In the genomic region with DNA sequence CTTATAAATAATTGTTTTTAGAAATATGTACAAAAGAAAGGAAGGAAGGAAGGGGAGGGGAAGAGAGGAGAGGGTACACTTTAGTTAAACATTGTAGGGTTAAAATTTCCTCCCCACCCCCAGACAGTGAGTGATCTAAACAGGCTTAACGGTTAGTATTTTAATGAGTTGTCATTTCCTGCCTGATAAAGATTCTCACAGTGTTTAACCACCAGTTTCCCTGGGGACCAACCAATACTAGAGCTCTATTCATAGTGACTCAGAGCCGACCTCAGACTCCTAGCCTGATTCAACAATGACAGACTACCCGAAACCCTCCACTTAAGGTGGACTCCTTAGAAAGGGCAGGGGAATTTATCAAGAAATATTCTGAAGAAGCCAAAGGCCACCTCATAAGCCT, we compare ENCODE assay signal across 10 mouse cellular contexts. TPM values are rescaled to one million over a fixed set of nuclear protein-coding genes. Genes with fewer than 3 reads are reported as not detected.
DNase-seq lines count a peak whose midpoint lies in the region; ATAC-seq and TF ChIP-seq lines count a peak whose summit lies in the region.
"Had no signal": no experiment of that assay in that cellular context is flagged by ENCODE, and none has a peak within 500 bp of the region (broad histone marks: within the 10 kb centered on the region; RNA-seq: fewer than 3 reads in every experiment).

No protein-coding gene starts in this region.

- H3K4me3 ChIP-seq in kidney, embryonic 14.5 days (ENCODE audit: low read length), result no peak overlapping the region
- no peak overlapping the region for H3K4me3 ChIP-seq in C2C12 (ENCODE audit: insufficient read depth, poor library complexity, severe bottlenecking)
- H3K4me3 ChIP-seq in liver, postnatal 0 days (ENCODE audit: low read depth, low read length), result no peak overlapping the region
- no peak overlapping the region for H3K4me3 ChIP-seq in layer of hippocampus, adult 2 months
- H3K4me3 ChIP-seq: neural tube, embryonic 13.5 days had no signal

- peaks cover 91% of the 10 kb centered on the region for H3K79me2 ChIP-seq in C2C12 (ENCODE audit: control insufficient read depth, insufficient read depth)

- no peaks in the 10 kb centered on the region for H3K27me3 ChIP-seq in kidney, embryonic 14.5 days (ENCODE audit: control insufficient read depth, insufficient read depth, low read length)
- no peaks in the 10 kb centered on the region for H3K27me3 ChIP-seq in C2C12 (ENCODE audit: control insufficient read depth, insufficient read depth, insufficient read length)
- no peaks in the 10 kb centered on the region for H3K27me3 ChIP-seq in liver, postnatal 0 days (ENCODE audit: insufficient read depth, low read length)
- H3K27me3 ChIP-seq: neural tube, embryonic 13.5 days had no signal

- H3K9me3 ChIP-seq in kidney, embryonic 14.5 days (ENCODE audit: control insufficient read depth, low read length), result no peaks in the 10 kb centered on the region
- no peaks in the 10 kb centered on the region for H3K9me3 ChIP-seq in liver, postnatal 0 days (ENCODE audit: low read length)
- H3K9me3 ChIP-seq: neural tube, embryonic 13.5 days had no signal

- ATAC-seq in kidney, embryonic 14.5 days (ENCODE audit: low FRiP score, low TSS enrichment), result no peak
- ATAC-seq in liver, postnatal 0 days, result peak; percentile 48; the same call in 1 of the 2 replicates

- DNase-seq in kidney, postnatal 14 days, result no peak
- DNase-seq in c-Kit-positive CD71-negative TER-119-negative erythroid progenitor cells, embryonic 14.5 days (ENCODE audit: low read depth), result peak; percentile 84
- no peak for DNase-seq in liver, postnatal 0 days
- DNase-seq in layer of hippocampus, adult 2 months (ENCODE audit: low spot score in 2 of 2), result no peak
- no peak for DNase-seq in gastrocnemius, postnatal 10 days
- no peak for DNase-seq in urinary bladder, postnatal 4 days (ENCODE audit: low spot score in 2 of 2)
- DNase-seq: kidney, postnatal 25 days had no signal

- H3K4me1 ChIP-seq in kidney, embryonic 14.5 days (ENCODE audit: control insufficient read depth, insufficient read depth, low read length), result peaks cover 6% of the 10 kb centered on the region
- peaks cover 37% of the 10 kb centered on the region for H3K4me1 ChIP-seq in liver, postnatal 0 days (ENCODE audit: insufficient read depth)

- no peak overlapping the region for H3K4me2 ChIP-seq in kidney, embryonic 14.5 days (replicated peaks; ENCODE audit: low read depth, low read length)
- no peak overlapping the region for H3K4me2 ChIP-seq in liver, postnatal 0 days (ENCODE audit: low read depth, low read length)
- H3K4me2 ChIP-seq: neural tube, embryonic 13.5 days had no signal

- peak overlapping the region; percentile 6; the same call in 1 of the 2 replicates for H3K27ac ChIP-seq in kidney, embryonic 14.5 days (ENCODE audit: low read depth, low read length)
- peak overlapping the region; percentile 53; the same call in 1 of the 2 replicates for H3K27ac ChIP-seq in liver, postnatal 0 days (ENCODE audit: low read depth)
- H3K27ac ChIP-seq in layer of hippocampus, adult 2 months, result no peak overlapping the region
- H3K27ac ChIP-seq: neural tube, embryonic 13.5 days had no signal

- H3K36me3 ChIP-seq in kidney, embryonic 14.5 days (ENCODE audit: control insufficient read depth, insufficient read depth, low read length), result no peaks in the 10 kb centered on the region
- H3K36me3 ChIP-seq in C2C12 (ENCODE audit: control insufficient read depth, insufficient read depth), result peaks cover 74% of the 10 kb centered on the region
- H3K36me3 ChIP-seq in liver, postnatal 0 days (replicated peaks; ENCODE audit: insufficient read depth, low read length), result peaks cover 6% of the 10 kb centered on the region; the same call in 1 of the 2 replicates
- H3K36me3 ChIP-seq: neural tube, embryonic 13.5 days had no signal

- WGBS in kidney, embryonic 14.5 days, result 30% methylated on average over 3 of the region's 3 CpGs
- WGBS in liver, postnatal 0 days (ENCODE audit: insufficient replicate concordance), result 17% methylated on average over 3 of the region's 3 CpGs

- no peak overlapping the region for H3ac ChIP-seq in C2C12 (ENCODE audit: control insufficient read depth, insufficient read length, low read depth)

- no peak overlapping the region for H3K9ac ChIP-seq in kidney, embryonic 14.5 days (ENCODE audit: low read depth, low read length)
- peak overlapping the region; percentile 45; the same call in 1 of the 2 replicates for H3K9ac ChIP-seq in liver, postnatal 0 days (replicated peaks)
- H3K9ac ChIP-seq: neural tube, embryonic 13.5 days had no signal

- TF ChIP-seq CTCF in C2C12 (IDR thresholded peaks at IDR 0.05; ENCODE audit: control insufficient read depth, insufficient read depth, insufficient read length), result no peak
- no peak for TF ChIP-seq CTCF in liver, postnatal 0 days (IDR thresholded peaks at IDR 0.05; ENCODE audit: low read depth)
- TF ChIP-seq CTCF in layer of hippocampus, adult 2 months (conservative IDR thresholded peaks at IDR 0.05), result no peak

- peaks cover 81% of the 10 kb centered on the region for H3K79me3 ChIP-seq in C2C12 (ENCODE audit: low read depth)

- TF ChIP-seq EP300 in liver, postnatal 0 days (IDR thresholded peaks at IDR 0.05; ENCODE audit: low read depth), result peak; percentile 80

TF ChIP-seq in C2C12, 6 proteins besides CTCF, POLR2A, EP300 and RAD21:
- TF ChIP-seq FOSL1 (IDR thresholded peaks at IDR 0.05; ENCODE audit: insufficient read depth, low read length, poor library complexity, severe bottlenecking), result peak; percentile 72
- no peak for TF ChIP-seq CEBPB (IDR thresholded peaks at IDR 0.05; ENCODE audit: low read depth)
- no peak for TF ChIP-seq USF1 (IDR thresholded peaks at IDR 0.05; ENCODE audit: low read depth)
- TF ChIP-seq MAX (IDR thresholded peaks at IDR 0.05), result no peak
- TF ChIP-seq MYOD1 (IDR thresholded peaks at IDR 0.05; ENCODE audit: control insufficient read depth, insufficient read length, low read depth), result peak; percentile 40
- TF ChIP-seq MYOG (IDR thresholded peaks at IDR 0.05; ENCODE audit: control insufficient read depth, extremely low read depth, insufficient read length), result no peak

RNA-seq across cellular contexts. Expression of a gene that starts 48.2 kb away (rescaled TPM):
- 11.3 and 13.4 TPM in 2 replicates for polyA plus RNA-seq in kidney, embryonic 14.5 days (2014; fragmentation: Nextera tagmentation; extraction: Ambion mirVana)
- polyA plus RNA-seq in C2C12 (2012; fragmentation: generic; extraction: Trizol), result 6.1 TPM
- 4.3 and 4.4 TPM in 2 replicates for polyA plus RNA-seq in liver, postnatal 0 days (2015; fragmentation: Nextera tagmentation; extraction: Ambion mirVana)
- 1 to 10 TPM; 6.0 to 8.2 TPM for total RNA-seq in layer of hippocampus, adult 2 months (2021)
- 1 to 10 TPM; 3.5 to 3.7 TPM for total RNA-seq in gastrocnemius, postnatal 10 days (2021)

RNA-seq across cellular contexts. Expression of a gene that starts 48.4 kb away (rescaled TPM):
- polyA plus RNA-seq in kidney, embryonic 14.5 days (2014; fragmentation: Nextera tagmentation; extraction: Ambion mirVana), result 46.0 and 56.1 TPM in 2 replicates
- 9.8 TPM for polyA plus RNA-seq in C2C12 (2012; fragmentation: generic; extraction: Trizol)
- polyA plus RNA-seq in liver, postnatal 0 days (2015; fragmentation: Nextera tagmentation; extraction: Ambion mirVana), result 20.6 and 23.6 TPM in 2 replicates
- 10 to 100 TPM; 43.8 to 44.2 TPM for total RNA-seq in layer of hippocampus, adult 2 months (2021)
- total RNA-seq in gastrocnemius, postnatal 10 days (2021), result 10 to 100 TPM; 36.8 to 43.3 TPM
